Mouse (Mus musculus): ENCODE data around the gene Fbxw28. TPM values are rescaled to one million over a fixed set of nuclear protein-coding genes. Genes with fewer than 3 reads are reported as not detected.
"Not testable (repeated sequence)": the region's sequence is repeated elsewhere in the genome, so short reads cannot be mapped to it uniquely, and the experiment has no call there.

Gene Fbxw28
- polyA plus RNA-seq (2012; rRNA removed): not detected in 2 replicates

GRCm38 (mm10) chr9:109339559-109339958 is at the start of gene Fbxw28:
TSS of gene Fbxw28 (minus strand) at chr9:109339659.
- not testable (repeated sequence) for DNase-seq (ENCODE audit: extremely low spot score in 1 of 2, low spot score in 1 of 2)

DNA sequence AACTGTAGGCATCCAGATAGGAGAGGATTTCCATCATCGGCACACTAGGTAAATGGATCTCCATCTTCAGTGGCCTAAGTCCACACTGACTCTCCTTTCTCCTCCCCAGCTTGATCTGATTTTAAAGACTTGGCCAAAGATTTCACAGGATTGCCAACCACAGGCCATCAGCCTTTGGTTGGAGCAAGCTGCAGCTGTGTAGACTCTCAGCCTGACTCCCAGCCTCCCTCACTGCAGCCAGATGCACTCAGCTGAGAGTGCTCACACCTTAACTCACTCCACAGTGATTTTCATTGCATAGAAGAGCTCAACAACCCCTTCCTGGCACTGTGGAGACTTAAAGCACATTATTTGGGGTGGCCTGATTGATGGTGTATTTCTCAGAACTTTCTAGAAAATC is 51.9 kb downstream of the Fbxw28 start, which contains the start of gene Fbxw14:
TSS of gene Fbxw14 (minus strand) at position 101 of the 400 bp plus-strand sequence.
- DNase-seq (ENCODE audit: extremely low spot score in 1 of 2, low spot score in 1 of 2): not testable (repeated sequence)

Other genes starting within 250 kb of the Fbxw28 start
- 27.6 and 32.6 TPM in 2 replicates for gene Plxnb1, start 244.3 kb downstream of the Fbxw28 start, polyA plus RNA-seq (2012; rRNA removed)
- gene Fbxw21, start 177.6 kb downstream of the Fbxw28 start, polyA plus RNA-seq (2012; rRNA removed): not detected in 2 replicates
- not detected in 2 replicates for gene Fbxw13, start 143.7 kb downstream of the Fbxw28 start, polyA plus RNA-seq (2012; rRNA removed)
- gene Fbxw20, start 104.9 kb downstream of the Fbxw28 start, polyA plus RNA-seq (2012; rRNA removed): not detected in 2 replicates
- gene Fbxw14, start 52.0 kb downstream of the Fbxw28 start, polyA plus RNA-seq (2012; rRNA removed): 0.06 TPM in 1 of 2 replicates, not detected in the other
- gene Fbxw22, start 64.6 kb upstream of the Fbxw28 start, polyA plus RNA-seq (2012; rRNA removed): not detected in 2 replicates
- gene Fbxw16, start 109.5 kb upstream of the Fbxw28 start, polyA plus RNA-seq (2012; rRNA removed): not detected in 2 replicates
- not detected in 2 replicates for gene Fbxw19, start 156.2 kb upstream of the Fbxw28 start, polyA plus RNA-seq (2012; rRNA removed)
- gene Fbxw15, start 228.6 kb upstream of the Fbxw28 start, polyA plus RNA-seq (2012; rRNA removed): not detected in 2 replicates

All from frontal cortex, adult 2 months (tissue).